In the genomic region with DNA sequence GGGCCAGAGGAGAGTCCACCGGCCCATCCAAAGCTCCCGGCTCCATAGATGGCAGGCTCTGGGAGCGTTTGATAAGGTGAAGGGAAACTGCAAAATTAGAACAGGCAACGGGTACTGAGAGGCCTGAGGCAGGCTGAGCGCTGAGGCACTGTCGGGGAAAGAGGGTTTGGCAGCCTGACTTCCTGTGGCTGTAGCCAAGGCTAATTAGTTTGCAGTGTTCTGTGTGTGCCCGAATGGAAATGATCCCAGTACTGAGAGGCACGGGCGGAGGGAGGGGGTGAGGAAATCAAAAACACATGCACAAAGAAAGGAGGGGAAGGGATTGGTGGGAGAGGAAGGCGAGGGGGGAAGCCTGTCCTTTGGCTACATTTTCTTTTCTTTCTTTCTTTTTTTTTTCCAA, we compare ENCODE assay signal across 9 mouse cellular contexts.
DNase-seq lines count a peak whose midpoint lies in the region; ATAC-seq and TF ChIP-seq lines count a peak whose summit lies in the region.
"Had no signal": no experiment of that assay in that cellular context is flagged by ENCODE, and none has a peak within 500 bp of the region (broad histone marks: within the 10 kb centered on the region; RNA-seq: fewer than 3 reads in every experiment).

No protein-coding gene starts in this region.

- H3K4me1 ChIP-seq in limb, embryonic 14.5 days (ENCODE audit: control insufficient read depth, insufficient read depth, low read length): peaks cover 13% of the 10 kb centered on the region

- H3K36me3 ChIP-seq in limb, embryonic 14.5 days (ENCODE audit: control insufficient read depth, insufficient read depth, low read length): no peaks in the 10 kb centered on the region

- H3K27ac ChIP-seq in limb, embryonic 14.5 days (replicated peaks; ENCODE audit: low read depth, low read length): peak overlapping the region; percentile 82

- peak; percentile 93 for ATAC-seq in limb, embryonic 14.5 days (ENCODE audit: low FRiP score, low read depth)
- ATAC-seq in CD4-positive, CD25-positive, alpha-beta regulatory T cell, adult 4 months: no peak

- H3K4me2 ChIP-seq in limb, embryonic 14.5 days (replicated peaks; ENCODE audit: low read depth, low read length, severe bottlenecking): peak overlapping the region; percentile 31

- H3K27me3 ChIP-seq in limb, embryonic 14.5 days (ENCODE audit: control insufficient read depth, insufficient read depth, low read length): no peaks in the 10 kb centered on the region
- H3K27me3 ChIP-seq: CH12.LX had no signal

- DNase-seq in cerebellum, postnatal 14 days: peak; percentile 45 to 57
- DNase-seq in cerebellum, adult 9-10 months: no peak
- DNase-seq in embryo, embryonic 9.5 days (ENCODE audit: extremely low spot score): peak; percentile 69
- DNase-seq in heart, adult 8-10 months (ENCODE audit: low spot score): peak; percentile 7
- DNase-seq in kidney, adult 9 months: peak; percentile 51
- peak; percentile 87 for DNase-seq in limb, embryonic 14.5 days (ENCODE audit: low spot score)
- peak; percentile 9 for DNase-seq in skeletal muscle tissue, adult 2 months (ENCODE audit: low read depth, low spot score)

- 9% methylated on average over 10 of the region's 10 CpGs for WGBS in limb, embryonic 14.5 days

- H3K9ac ChIP-seq in limb, embryonic 14.5 days (ENCODE audit: low read depth, low read length, severe bottlenecking): no peak overlapping the region

- 0 out of 2 replicates have a peak, but pooled peaks cover 5% of the 10 kb centered on the region for H3K9me3 ChIP-seq in limb, embryonic 14.5 days (ENCODE audit: control insufficient read depth, low read length)

- H3K4me3 ChIP-seq in limb, embryonic 14.5 days (replicated peaks; ENCODE audit: low read length): no peak overlapping the region

- TF ChIP-seq POLR2A in limb, embryonic 14.5 days (IDR thresholded peaks at IDR 0.05; ENCODE audit: borderline replicate concordance, extremely low read depth, insufficient read depth, insufficient read length): no peak
